Mouse (Mus musculus): Measurements from ENCODE around the gene Egln2.

GRCm38 (mm10) chr7:27124969-27125368 lies 41.6 kb downstream of the Egln2 start:
- peak; percentile 34; the same call in 1 of the 2 replicates for TF ChIP-seq POLR2A (IDR thresholded peaks at IDR 0.05; ENCODE audit: borderline replicate concordance, extremely low read depth, low read depth, low read length)
- TF ChIP-seq CTCF (IDR thresholded peaks at IDR 0.05; ENCODE audit: insufficient read depth, low read length) = no peak
